Mouse (Mus musculus) heart, embryonic 13.5 days (tissue): ENCODE measurements around the gene Lhfp. TPM values are rescaled to one million over a fixed set of nuclear protein-coding genes. Genes with fewer than 3 reads are reported as not detected.

Experiments used
- ATAC-seq: fragments of 200-750 bp; cut with Nextera tagmentation; 2 replicates; pipeline ENCODE4 v1.8.0; 2017; ENCODE audit warnings: moderate TSS enrichment; ENCODE audit not compliant: insufficient number of reproducible peaks, low FRiP score, low TSS enrichment; ENCODE audit errors: extremely low read depth
- H3K27ac ChIP-seq: fragments of 300-500 bp; sonication (generic); replicated peaks from 2 replicates; pipeline ENCODE4 v1.5.1; 2015; ENCODE audit warnings: moderate library complexity, mild to moderate bottlenecking, inconsistent platforms
- H3K27me3 ChIP-seq: fragments of 300-500 bp; sonication (generic); replicated peaks from 2 replicates; pipeline ENCODE4 v1.6.1; 2015; ENCODE audit warnings: mild to moderate bottlenecking, inconsistent platforms
- H3K36me3 ChIP-seq: fragments of 300-500 bp; sonication (generic); 2 replicates; pipeline ENCODE4 v1.6.1; 2015; ENCODE audit warnings: mild to moderate bottlenecking, inconsistent platforms
- H3K4me1 ChIP-seq: fragments of 300-500 bp; sonication (generic); 2 replicates; pipeline ENCODE4 v1.6.1; 2015; ENCODE audit warnings: inconsistent platforms
- H3K4me2 ChIP-seq: fragments of 300-500 bp; sonication (generic); 2 replicates; pipeline ENCODE4 v1.6.1; 2015; ENCODE audit warnings: inconsistent platforms, mild to moderate bottlenecking, moderate library complexity
- H3K4me3 ChIP-seq: fragments of 300-500 bp; sonication (generic); 2 replicates; pipeline ENCODE4 v1.5.1; 2015; ENCODE audit warnings: moderate library complexity, mild to moderate bottlenecking, inconsistent platforms
- H3K9ac ChIP-seq: fragments of 300-500 bp; sonication (generic); 2 replicates; pipeline ENCODE4 v1.6.1; 2015; ENCODE audit warnings: inconsistent platforms, mild to moderate bottlenecking, moderate library complexity
- H3K9me3 ChIP-seq: fragments of 300-500 bp; sonication (generic); 2 replicates; pipeline ENCODE4 v1.6.1; 2016; ENCODE audit warnings: inconsistent platforms
- WGBS: fragments of 180-500 bp; shearing (Covaris S2); methylation state at CpG from one replicate; pipeline ENCODE4 v1.1.7; 2015; ENCODE audit warnings: mixed read lengths; 5-methylcytosine and 5-hydroxymethylcytosine counted together
- polyA plus RNA-seq: library from polyadenylated mRNA; unstranded; fragments of >200 nt; fragmentation: Nextera tagmentation; extraction: Ambion mirVana; gene quantifications from 2 replicates; pipeline ENCODE4 v1.2.1, GENCODE M21; 2015

The Lhfp gene
- polyA plus RNA-seq, 1 experiment from 2014 or later = 82.7 TPM

- Histone ChIP-seq H3K4me3 (no peak overlapping the region), H3K36me3 (no peaks in the 10 kb centered on the region), H3K27me3 (no peaks in the 10 kb centered on the region), H3K4me1 (peaks cover 60% of the 10 kb centered on the region), H3K4me2 (no peak overlapping the region), H3K9me3 (no peaks in the 10 kb centered on the region), H3K27ac (no peak overlapping the region), H3K9ac (no peak overlapping the region)
- no peak for ATAC-seq
- 65% methylated on average over 3 of the region's 3 CpGs for WGBS
Observed at GRCm38 (mm10) chr3:53161963-53162362, 120.6 kb downstream of the Lhfp start.

DNA sequence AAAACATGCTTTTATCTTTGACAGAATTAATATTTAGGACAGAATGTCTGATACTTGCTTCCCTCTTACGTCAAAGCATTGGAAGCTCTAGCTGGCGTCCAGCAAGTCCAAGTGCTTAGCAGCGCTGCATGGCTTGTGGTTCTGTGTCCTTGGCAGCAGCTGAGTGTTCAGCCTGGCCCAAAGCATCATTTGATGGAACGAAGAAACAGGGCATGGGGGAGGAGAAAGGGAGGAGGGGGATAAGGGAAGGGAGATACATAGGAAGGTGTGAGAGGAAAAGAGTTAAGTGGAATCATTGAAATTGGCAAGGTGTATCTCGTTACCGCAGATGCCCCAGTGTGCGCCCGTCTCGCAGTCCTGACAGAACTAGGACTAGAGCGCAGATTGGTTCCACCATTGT is 124.0 kb downstream of the Lhfp start:
- Histone ChIP-seq H3K9ac (no peak overlapping the region), H3K27me3 (no peaks in the 10 kb centered on the region), H3K36me3 (peaks cover 4% of the 10 kb centered on the region; the same call in 1 of the 2 replicates), H3K27ac (peak overlapping the region; percentile 55), H3K4me2 (peak overlapping the region; percentile 10), H3K4me3 (no peak overlapping the region), H3K9me3 (no peaks in the 10 kb centered on the region), H3K4me1 (peaks cover 63% of the 10 kb centered on the region)
- no peak for ATAC-seq
- 63% methylated on average over 10 of the region's 10 CpGs for WGBS

DNA sequence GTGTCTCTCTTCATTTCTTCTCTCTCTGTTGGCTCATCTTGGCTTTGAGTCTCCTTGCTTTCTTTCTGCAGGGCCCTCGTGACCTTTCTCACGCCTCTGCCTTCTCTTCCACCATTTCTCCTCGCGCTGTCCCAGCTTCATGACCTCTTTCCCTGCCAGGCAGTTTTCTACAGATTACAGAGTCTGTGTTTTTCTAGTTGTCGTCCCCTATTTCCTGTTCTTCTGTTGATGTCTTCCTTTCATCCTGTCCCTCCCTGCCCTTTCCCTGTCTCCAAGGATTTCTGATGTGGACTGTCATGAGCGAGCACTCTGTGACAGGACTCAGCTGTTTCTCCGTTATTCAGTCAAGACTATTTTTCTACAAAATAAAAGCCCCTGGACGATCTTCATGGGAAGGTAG is 124.7 kb downstream of the Lhfp start:
- H3K9me3 ChIP-seq = no peaks in the 10 kb centered on the region
- H3K36me3 ChIP-seq = peaks cover 4% of the 10 kb centered on the region; the same call in 1 of the 2 replicates
- no peak overlapping the region for H3K4me3 ChIP-seq
- no peak overlapping the region for H3K9ac ChIP-seq
- H3K4me2 ChIP-seq = peak overlapping the region; percentile 10
- peaks cover 62% of the 10 kb centered on the region for H3K4me1 ChIP-seq
- ATAC-seq = no peak
- peak overlapping the region; percentile 55 for H3K27ac ChIP-seq
- H3K27me3 ChIP-seq = no peaks in the 10 kb centered on the region
- 39% methylated on average over 8 of the region's 8 CpGs for WGBS

DNA sequence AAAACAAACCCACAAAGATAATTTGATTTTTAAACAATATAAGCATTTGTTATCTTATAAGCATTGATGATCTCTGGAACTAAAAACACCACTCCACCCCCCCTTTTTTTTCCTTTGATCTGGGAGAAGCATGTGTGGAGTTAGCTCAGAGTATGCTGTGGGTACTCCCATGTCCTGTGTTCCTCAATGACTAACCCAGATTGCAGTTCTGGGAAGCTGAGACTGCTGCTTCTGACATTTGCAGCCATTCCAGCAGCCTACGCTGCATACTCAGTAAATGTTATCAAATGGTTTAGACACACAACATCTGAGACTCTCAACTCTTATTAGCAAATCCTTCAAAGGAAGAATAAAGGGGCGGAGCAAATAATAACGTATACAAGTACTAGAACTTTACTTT is 128.2 kb downstream of the Lhfp start:
- Histone ChIP-seq H3K4me2 (no peak overlapping the region), H3K4me1 (peaks cover 54% of the 10 kb centered on the region), H3K9ac (no peak overlapping the region), H3K27ac (no peak overlapping the region; the same call in 1 of the 2 replicates), H3K9me3 (no peaks in the 10 kb centered on the region), H3K4me3 (no peak overlapping the region), H3K36me3 (peaks cover 4% of the 10 kb centered on the region; the same call in 1 of the 2 replicates), H3K27me3 (no peaks in the 10 kb centered on the region)
- 75% methylated on average over 3 of the region's 3 CpGs for WGBS
- ATAC-seq = no peak

- H3K27ac ChIP-seq = peak overlapping the region; percentile 15; the same call in 1 of the 2 replicates
- no peaks in the 10 kb centered on the region for H3K27me3 ChIP-seq
- no peak for ATAC-seq
- no peaks in the 10 kb centered on the region for H3K36me3 ChIP-seq
- H3K4me1 ChIP-seq = peaks cover 32% of the 10 kb centered on the region
- no peak overlapping the region for H3K4me3 ChIP-seq
- peaks cover 7% of the 10 kb centered on the region for H3K9me3 ChIP-seq
- 74% methylated on average over 10 of the region's 10 CpGs for WGBS
- no peak overlapping the region for H3K9ac ChIP-seq
- H3K4me2 ChIP-seq = no peak overlapping the region
Observed at GRCm38 (mm10) chr3:53173310-53174063, 132.2 kb downstream of the Lhfp start.

DNA sequence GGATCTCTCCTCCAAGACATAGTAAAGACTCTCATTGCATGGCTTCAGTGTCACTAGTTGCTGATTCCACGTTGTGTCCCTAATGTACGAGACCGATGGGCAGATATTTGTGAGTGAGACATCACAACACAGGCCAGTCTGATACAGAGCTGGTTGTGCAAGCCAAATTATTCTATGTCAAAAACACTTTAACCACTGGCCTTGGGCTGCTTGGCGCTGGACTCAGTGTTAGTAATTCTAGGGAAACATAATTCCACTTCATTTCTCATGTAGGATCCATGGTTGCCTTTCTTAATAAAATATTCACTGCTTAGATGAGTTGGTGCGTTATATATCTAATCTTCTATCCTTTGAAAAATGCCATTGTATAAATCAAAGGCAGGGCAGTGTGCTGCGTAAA is 138.6 kb downstream of the Lhfp start:
- H3K4me1 ChIP-seq = peaks cover 18% of the 10 kb centered on the region
- H3K9me3 ChIP-seq = peaks cover 10% of the 10 kb centered on the region
- no peak for ATAC-seq
- H3K27me3 ChIP-seq = no peaks in the 10 kb centered on the region
- 84% methylated on average over 6 of the region's 6 CpGs for WGBS
- no peak overlapping the region for H3K9ac ChIP-seq
- no peak overlapping the region for H3K4me3 ChIP-seq
- no peaks in the 10 kb centered on the region for H3K36me3 ChIP-seq
- H3K27ac ChIP-seq = no peak overlapping the region
- no peak overlapping the region for H3K4me2 ChIP-seq

DNA sequence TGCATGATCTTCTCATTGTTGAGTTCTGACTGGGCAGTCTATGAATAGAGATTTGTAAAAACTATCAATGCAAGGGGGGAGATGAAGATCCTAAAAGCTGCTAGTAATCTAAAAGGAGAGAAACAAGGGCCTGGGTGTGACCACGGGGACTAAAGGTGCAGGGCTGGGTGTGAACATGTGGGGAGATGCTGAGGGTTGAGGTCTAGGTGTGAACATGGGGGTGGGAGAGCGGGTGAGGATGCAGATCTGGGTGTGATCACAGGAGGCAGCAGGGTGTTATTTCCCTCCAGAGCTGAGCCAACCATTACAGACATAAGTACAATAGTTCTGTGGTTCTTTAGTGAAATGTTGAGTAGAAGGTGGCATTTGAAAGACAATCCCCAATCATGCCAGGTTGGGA is 144.1 kb downstream of the Lhfp start:
- Histone ChIP-seq H3K27me3 (no peaks in the 10 kb centered on the region), H3K4me3 (no peak overlapping the region), H3K9me3 (peaks cover 4% of the 10 kb centered on the region; the same call in 1 of the 2 replicates), H3K27ac (no peak overlapping the region), H3K36me3 (no peaks in the 10 kb centered on the region), H3K4me1 (peaks cover 10% of the 10 kb centered on the region; the same call in 1 of the 2 replicates), H3K4me2 (no peak overlapping the region), H3K9ac (no peak overlapping the region)
- 78% methylated on average over 2 of the region's 2 CpGs for WGBS
- no peak for ATAC-seq

DNA sequence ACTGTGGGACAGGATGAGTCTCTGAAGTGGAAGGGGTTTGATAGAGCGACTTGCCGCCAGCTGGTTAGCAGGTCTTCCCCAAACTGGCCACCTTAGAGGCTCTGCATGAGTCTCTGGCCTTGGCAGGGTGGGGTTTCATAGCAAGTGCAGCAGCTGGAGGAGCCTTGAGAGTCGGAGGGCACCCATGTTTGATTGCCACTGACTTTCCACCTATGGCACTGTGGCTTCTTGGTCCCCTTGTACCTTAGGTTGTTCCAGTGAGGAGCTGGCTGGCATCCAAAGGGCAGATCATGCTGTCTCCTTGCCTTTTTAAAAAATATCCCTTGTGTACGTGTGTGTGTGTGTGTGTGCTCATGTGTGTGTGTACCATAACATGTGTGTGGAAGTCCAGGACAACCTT is 152.1 kb downstream of the Lhfp start:
- 87% methylated on average over 4 of the region's 4 CpGs for WGBS
- H3K27ac ChIP-seq = no peak overlapping the region
- H3K27me3 ChIP-seq = no peaks in the 10 kb centered on the region
- H3K4me2 ChIP-seq = no peak overlapping the region
- no peak overlapping the region for H3K4me3 ChIP-seq
- no peak for ATAC-seq
- H3K4me1 ChIP-seq = peaks cover 19% of the 10 kb centered on the region; the same call in 1 of the 2 replicates
- H3K9ac ChIP-seq = no peak overlapping the region
- H3K9me3 ChIP-seq = no peaks in the 10 kb centered on the region
- H3K36me3 ChIP-seq = no peaks in the 10 kb centered on the region

DNA sequence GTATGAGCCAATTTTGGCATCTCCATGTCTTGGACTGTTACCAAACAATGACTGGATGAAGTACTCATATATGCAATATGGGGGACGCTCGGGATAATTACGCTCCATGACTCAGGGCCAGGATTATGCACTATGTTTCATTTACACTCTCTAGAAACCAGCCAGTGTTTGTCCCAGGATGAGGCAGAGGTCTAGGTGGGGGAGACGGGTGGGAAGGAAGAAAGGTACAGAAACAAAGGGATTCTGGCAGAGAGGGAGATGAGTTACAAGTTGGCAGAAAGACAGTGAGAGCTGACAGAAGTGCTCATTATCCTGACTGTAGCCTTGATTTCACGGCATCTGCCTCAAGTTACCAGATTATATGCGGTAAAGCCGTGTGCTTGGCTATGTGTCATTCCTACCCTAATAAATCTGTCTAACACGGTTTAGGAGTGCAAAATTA is 154.4 kb downstream of the Lhfp start:
- no peaks in the 10 kb centered on the region for H3K36me3 ChIP-seq
- ATAC-seq = no peak
- H3K9me3 ChIP-seq = no peaks in the 10 kb centered on the region
- no peak overlapping the region for H3K4me2 ChIP-seq
- H3K9ac ChIP-seq = no peak overlapping the region
- 77% methylated on average over 8 of the region's 8 CpGs for WGBS
- no peak overlapping the region for H3K27ac ChIP-seq
- no peak overlapping the region for H3K4me3 ChIP-seq
- H3K4me1 ChIP-seq = peaks cover 26% of the 10 kb centered on the region
- H3K27me3 ChIP-seq = no peaks in the 10 kb centered on the region

- no peaks in the 10 kb centered on the region for H3K27me3 ChIP-seq
- no peak for ATAC-seq
- no peak overlapping the region for H3K27ac ChIP-seq
- H3K9ac ChIP-seq = no peak overlapping the region
- H3K36me3 ChIP-seq = no peaks in the 10 kb centered on the region
- peaks cover 60% of the 10 kb centered on the region for H3K4me1 ChIP-seq
- WGBS = 70% methylated on average over 8 of the region's 8 CpGs
- no peak overlapping the region for H3K4me2 ChIP-seq
- no peak overlapping the region for H3K4me3 ChIP-seq
- H3K9me3 ChIP-seq = no peaks in the 10 kb centered on the region
Observed at GRCm38 (mm10) chr3:53200175-53200574, 158.8 kb downstream of the Lhfp start.

DNA sequence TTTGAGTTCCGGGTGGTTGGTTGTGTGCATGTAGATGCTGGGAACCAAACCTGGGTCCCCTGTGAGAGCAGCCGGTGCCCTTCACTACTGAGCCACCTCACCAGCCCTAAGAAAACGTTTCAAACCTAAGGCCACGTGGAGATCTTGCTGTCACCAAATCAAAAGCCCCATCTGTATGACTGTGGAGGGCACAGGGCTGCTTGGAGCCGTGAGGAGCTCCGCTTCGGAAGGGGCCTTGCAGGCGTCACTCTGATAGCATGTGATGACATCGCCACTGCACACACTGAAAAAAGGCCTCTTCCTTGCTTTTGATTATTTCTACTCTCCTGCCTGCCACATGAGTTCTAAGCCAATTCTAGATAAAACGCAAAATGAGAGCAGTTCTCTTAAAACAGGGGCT is 159.5 kb downstream of the Lhfp start:
- H3K27ac ChIP-seq = peak overlapping the region; percentile 72; the same call in 1 of the 2 replicates
- no peak for ATAC-seq
- 36% methylated on average over 10 of the region's 10 CpGs for WGBS

GRCm38 (mm10) chr3:53201670-53202069 is 160.3 kb downstream of the Lhfp start:
- peak overlapping the region; percentile 72 for H3K27ac ChIP-seq
- H3K36me3 ChIP-seq = no peaks in the 10 kb centered on the region
- H3K4me2 ChIP-seq = peak overlapping the region; percentile 16
- no peak for ATAC-seq
- peak overlapping the region; percentile 15; the same call in 1 of the 2 replicates for H3K9ac ChIP-seq
- no peaks in the 10 kb centered on the region for H3K27me3 ChIP-seq
- peaks cover 71% of the 10 kb centered on the region for H3K4me1 ChIP-seq
- no peak overlapping the region for H3K4me3 ChIP-seq
- no peaks in the 10 kb centered on the region for H3K9me3 ChIP-seq
- 49% methylated on average over 10 of the region's 10 CpGs for WGBS

More for the DNA sequence above, 159.5 kb downstream of the Lhfp start:
- Histone ChIP-seq H3K4me3 (no peak overlapping the region), H3K27me3 (no peaks in the 10 kb centered on the region), H3K36me3 (no peaks in the 10 kb centered on the region), H3K4me1 (peaks cover 63% of the 10 kb centered on the region), H3K9ac (no peak overlapping the region), H3K9me3 (no peaks in the 10 kb centered on the region), H3K4me2 (no peak overlapping the region)
